Mouse (Mus musculus) heart, embryonic 12.5 days (tissue): ENCODE measurements at regions not wholly inside any gene's neighbourhood (a gene's known extent, or its start where the extent isn't known, plus 50 kb on each side); places are given as distances from the start of the nearest gene placed in this dataset.

Source experiments
- ATAC-seq: fragments of 200-750 bp; cut with Nextera tagmentation; 2 replicates; pipeline ENCODE4 v1.8.0; 2017; ENCODE audit warnings: moderate TSS enrichment, moderate library complexity; ENCODE audit not compliant: insufficient number of reproducible peaks, low FRiP score
- H3K27ac ChIP-seq: fragments of 300-500 bp; sonication (generic); 2 replicates; pipeline ENCODE4 v1.5.1; 2016; ENCODE audit warnings: mild to moderate bottlenecking, moderate library complexity; ENCODE audit not compliant: poor library complexity, severe bottlenecking
- H3K27me3 ChIP-seq: fragments of 300-500 bp; sonication (generic); replicated peaks from 2 replicates; pipeline ENCODE4 v1.6.1; 2016; ENCODE audit warnings: mild to moderate bottlenecking, moderate library complexity
- H3K36me3 ChIP-seq: fragments of 300-500 bp; sonication (generic); 2 replicates; pipeline ENCODE4 v1.6.1; 2016; ENCODE audit warnings: mild to moderate bottlenecking, moderate library complexity
- H3K4me1 ChIP-seq: fragments of 300-500 bp; sonication (generic); replicated peaks from 2 replicates; pipeline ENCODE4 v1.6.1; 2016; ENCODE audit warnings: mild to moderate bottlenecking
- H3K4me2 ChIP-seq: fragments of 300-500 bp; sonication (generic); 2 replicates; pipeline ENCODE4 v1.6.1; 2016; ENCODE audit warnings: mild to moderate bottlenecking, moderate library complexity
- H3K4me3 ChIP-seq: fragments of 300-500 bp; sonication (generic); 2 replicates; pipeline ENCODE4 v1.5.1; 2016; ENCODE audit warnings: mild to moderate bottlenecking
- H3K9ac ChIP-seq: fragments of 300-500 bp; sonication (generic); 2 replicates; pipeline ENCODE4 v1.6.1; 2016; ENCODE audit warnings: mild to moderate bottlenecking, moderate library complexity
- H3K9me3 ChIP-seq: fragments of 300-500 bp; sonication (generic); replicated peaks from 2 replicates; pipeline ENCODE4 v1.6.1; 2016; ENCODE audit warnings: mild to moderate bottlenecking, moderate library complexity
- WGBS: fragments of 180-500 bp; shearing (Covaris S2); methylation state at CpG from one replicate; pipeline ENCODE4 v1.1.7; 2016; 5-methylcytosine and 5-hydroxymethylcytosine counted together

GRCm38 (mm10) chr13:79057424-79057823 lies 857.9 kb upstream of the Nr2f1 start:
- Histone ChIP-seq H3K9ac (no peak overlapping the region), H3K36me3 (no peaks in the 10 kb centered on the region), H3K9me3 (no peaks in the 10 kb centered on the region), H3K4me1 (no peaks in the 10 kb centered on the region), H3K27ac (no peak overlapping the region), H3K27me3 (no peaks in the 10 kb centered on the region), H3K4me2 (no peak overlapping the region), H3K4me3 (no peak overlapping the region)
- WGBS, result 70% methylated on average over 1 of the region's 1 CpGs
- no peak for ATAC-seq

GRCm38 (mm10) chr13:79054481-79054880 lies 854.9 kb upstream of the Nr2f1 start:
- Histone ChIP-seq H3K27ac (no peak overlapping the region), H3K36me3 (no peaks in the 10 kb centered on the region), H3K27me3 (no peaks in the 10 kb centered on the region), H3K4me1 (no peaks in the 10 kb centered on the region), H3K4me2 (no peak overlapping the region), H3K9me3 (no peaks in the 10 kb centered on the region), H3K4me3 (no peak overlapping the region), H3K9ac (no peak overlapping the region)
- no peak for ATAC-seq

GRCm38 (mm10) chr13:79053428-79053827 lies 853.9 kb upstream of the Nr2f1 start:
- Histone ChIP-seq H3K4me2 (no peak overlapping the region), H3K27ac (no peak overlapping the region), H3K4me3 (no peak overlapping the region), H3K9me3 (no peaks in the 10 kb centered on the region), H3K27me3 (no peaks in the 10 kb centered on the region), H3K4me1 (no peaks in the 10 kb centered on the region), H3K36me3 (no peaks in the 10 kb centered on the region), H3K9ac (no peak overlapping the region)
- ATAC-seq, result no peak
- WGBS, result 75% methylated on average over 1 of the region's 1 CpGs

- no peak overlapping the region for H3K9ac ChIP-seq
- H3K4me3 ChIP-seq, result no peak overlapping the region
- H3K27ac ChIP-seq, result no peak overlapping the region
- H3K4me1 ChIP-seq, result no peaks in the 10 kb centered on the region
- no peak overlapping the region for H3K4me2 ChIP-seq
- no peak for ATAC-seq
- H3K27me3 ChIP-seq, result no peaks in the 10 kb centered on the region
- 84% methylated on average over 1 of the region's 1 CpGs for WGBS
- H3K9me3 ChIP-seq, result no peaks in the 10 kb centered on the region
- no peaks in the 10 kb centered on the region for H3K36me3 ChIP-seq
Observed at GRCm38 (mm10) chr13:79047240-79047639, 847.7 kb upstream of the Nr2f1 start.

GRCm38 (mm10) chr13:79044657-79045056 lies 845.1 kb upstream of the Nr2f1 start:
- WGBS, result 56% methylated on average over 5 of the region's 5 CpGs
- no peak overlapping the region for H3K4me3 ChIP-seq

GRCm38 (mm10) chr13:79037883-79038282 lies 838.3 kb upstream of the Nr2f1 start:
- ATAC-seq, result no peak
- Histone ChIP-seq H3K9me3 (no peaks in the 10 kb centered on the region), H3K36me3 (no peaks in the 10 kb centered on the region), H3K27ac (no peak overlapping the region), H3K27me3 (no peaks in the 10 kb centered on the region), H3K4me3 (no peak overlapping the region), H3K9ac (no peak overlapping the region), H3K4me2 (no peak overlapping the region), H3K4me1 (no peaks in the 10 kb centered on the region)

More at GRCm38 (mm10) chr13:79044657-79045056, 845.1 kb upstream of the Nr2f1 start:
- H3K4me1 ChIP-seq, result no peaks in the 10 kb centered on the region
- no peak overlapping the region for H3K4me2 ChIP-seq
- no peak overlapping the region for H3K27ac ChIP-seq
- no peaks in the 10 kb centered on the region for H3K9me3 ChIP-seq
- no peak overlapping the region for H3K9ac ChIP-seq
- no peak for ATAC-seq
- H3K27me3 ChIP-seq, result no peaks in the 10 kb centered on the region
- H3K36me3 ChIP-seq, result no peaks in the 10 kb centered on the region

- Histone ChIP-seq H3K27me3 (no peaks in the 10 kb centered on the region), H3K9me3 (no peaks in the 10 kb centered on the region), H3K4me1 (peaks cover under 1% of the 10 kb centered on the region), H3K9ac (no peak overlapping the region), H3K4me2 (no peak overlapping the region), H3K36me3 (no peaks in the 10 kb centered on the region), H3K27ac (no peak overlapping the region), H3K4me3 (no peak overlapping the region)
- 74% methylated on average over 2 of the region's 2 CpGs for WGBS
- no peak for ATAC-seq
Observed at GRCm38 (mm10) chr13:79035276-79035675, 835.7 kb upstream of the Nr2f1 start.

GRCm38 (mm10) chr13:79029974-79030373 lies 830.4 kb upstream of the Nr2f1 start:
- no peak for ATAC-seq

GRCm38 (mm10) chr13:79027877-79028760 lies 828.6 kb upstream of the Nr2f1 start:
- Histone ChIP-seq H3K4me1 (peaks cover 4% of the 10 kb centered on the region), H3K27me3 (no peaks in the 10 kb centered on the region), H3K27ac (no peak overlapping the region), H3K36me3 (no peaks in the 10 kb centered on the region), H3K9ac (no peak overlapping the region), H3K4me2 (no peak overlapping the region), H3K4me3 (no peak overlapping the region), H3K9me3 (no peaks in the 10 kb centered on the region)
- no peak for ATAC-seq
- 48% methylated on average over 4 of the region's 4 CpGs for WGBS

More at GRCm38 (mm10) chr13:79029974-79030373, 830.4 kb upstream of the Nr2f1 start:
- H3K4me3 ChIP-seq, result no peak overlapping the region
- peaks cover 4% of the 10 kb centered on the region for H3K4me1 ChIP-seq
- H3K27me3 ChIP-seq, result no peaks in the 10 kb centered on the region
- H3K36me3 ChIP-seq, result no peaks in the 10 kb centered on the region
- H3K9me3 ChIP-seq, result no peaks in the 10 kb centered on the region
- H3K4me2 ChIP-seq, result no peak overlapping the region
- H3K27ac ChIP-seq, result no peak overlapping the region
- H3K9ac ChIP-seq, result no peak overlapping the region

- Histone ChIP-seq H3K27me3 (no peaks in the 10 kb centered on the region), H3K36me3 (no peaks in the 10 kb centered on the region), H3K9me3 (no peaks in the 10 kb centered on the region), H3K27ac (no peak overlapping the region), H3K4me3 (no peak overlapping the region), H3K4me2 (no peak overlapping the region), H3K9ac (no peak overlapping the region), H3K4me1 (peaks cover 4% of the 10 kb centered on the region)
- no peak for ATAC-seq
- 88% methylated on average over 1 of the region's 1 CpGs for WGBS
Observed at GRCm38 (mm10) chr13:79025645-79026044, 826.1 kb upstream of the Nr2f1 start.

GRCm38 (mm10) chr13:79018051-79018450 lies 818.5 kb upstream of the Nr2f1 start:
- no peak for ATAC-seq
- no peak overlapping the region for H3K4me2 ChIP-seq
- H3K27ac ChIP-seq, result no peak overlapping the region
- WGBS, result 80% methylated on average over 2 of the region's 2 CpGs
- H3K36me3 ChIP-seq, result no peaks in the 10 kb centered on the region
- H3K9me3 ChIP-seq, result no peaks in the 10 kb centered on the region
- H3K9ac ChIP-seq, result no peak overlapping the region
- no peaks in the 10 kb centered on the region for H3K27me3 ChIP-seq
- H3K4me1 ChIP-seq, result no peaks in the 10 kb centered on the region
- no peak overlapping the region for H3K4me3 ChIP-seq

GRCm38 (mm10) chr13:79003313-79003712 lies 803.8 kb upstream of the Nr2f1 start:
- Histone ChIP-seq H3K4me3 (no peak overlapping the region), H3K9ac (no peak overlapping the region), H3K9me3 (no peaks in the 10 kb centered on the region), H3K27me3 (no peaks in the 10 kb centered on the region), H3K36me3 (no peaks in the 10 kb centered on the region), H3K4me1 (no peaks in the 10 kb centered on the region), H3K4me2 (no peak overlapping the region), H3K27ac (no peak overlapping the region)
- 56% methylated on average over 1 of the region's 1 CpGs for WGBS
- ATAC-seq, result no peak
